8 mouse cellular contexts compared by ENCODE assay signal in the genomic region with DNA sequence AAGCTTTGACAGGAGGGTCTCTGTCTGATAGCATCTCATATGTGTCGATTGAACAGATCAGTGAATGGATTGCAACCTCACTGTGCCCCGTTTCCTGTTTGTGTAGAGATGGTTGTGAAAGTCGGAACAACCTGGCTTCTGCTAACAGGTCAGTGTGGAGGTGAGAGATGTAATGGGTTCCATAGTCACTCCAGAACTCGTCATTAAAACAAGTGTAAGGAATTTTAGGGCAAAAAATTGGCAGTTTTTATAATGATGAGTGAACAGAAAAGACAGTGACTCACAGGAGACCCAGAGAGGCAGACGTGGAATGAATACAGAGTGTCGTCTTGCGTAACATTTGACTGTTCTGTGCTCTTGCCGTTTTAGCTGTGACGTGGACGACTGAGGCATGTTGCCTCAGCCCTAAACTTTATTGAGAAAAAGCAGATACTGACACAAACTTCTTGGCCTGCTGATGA. TPM values are rescaled to one million over a fixed set of nuclear protein-coding genes. Genes with fewer than 3 reads are reported as not detected.
A peak's percentile ranks its signal among the peaks of the same experiment; 100 is the strongest.
DNase-seq lines count a peak whose midpoint lies in the region; ATAC-seq and TF ChIP-seq lines count a peak whose summit lies in the region.

No protein-coding gene starts in this region.

- intact Hi-C loops in gastrocnemius, adult 2 months (cut with DNase I): loop anchor here (5.0 kb wide), 1 partner anchor 73 kb away; the partner anchor contains the start of gene Pdhb
- intact Hi-C loops in gastrocnemius, postnatal 14 days (cut with DNase I; ENCODE audit: low total_unique reads): no loop called here

- H3K4me1 ChIP-seq in heart, embryonic 13.5 days: peaks cover 38% of the 10 kb centered on the region
- H3K4me1 ChIP-seq in lung, embryonic 14.5 days (ENCODE audit: insufficient read depth): peaks cover 9% of the 10 kb centered on the region

- no peaks in the 10 kb centered on the region for H3K9me3 ChIP-seq in heart, embryonic 13.5 days
- H3K9me3 ChIP-seq in lung, embryonic 14.5 days (ENCODE audit: low read depth, low read length): no peaks in the 10 kb centered on the region

- H3K27me3 ChIP-seq in heart, embryonic 13.5 days (replicated peaks): no peaks in the 10 kb centered on the region
- no peaks in the 10 kb centered on the region for H3K27me3 ChIP-seq in lung, embryonic 14.5 days (ENCODE audit: insufficient read depth, low read length)

- peaks cover 3% of the 10 kb centered on the region; the same call in 1 of the 2 replicates for H3K36me3 ChIP-seq in heart, embryonic 13.5 days
- 0 out of 2 replicates have a peak, but pooled peaks cover 3% of the 10 kb centered on the region for H3K36me3 ChIP-seq in lung, embryonic 14.5 days (ENCODE audit: insufficient read depth)

- H3K27ac ChIP-seq in gastrocnemius, adult 2 months: peak overlapping the region; percentile 94
- H3K27ac ChIP-seq in heart, embryonic 13.5 days (replicated peaks): no peak overlapping the region
- H3K27ac ChIP-seq in lung, embryonic 14.5 days (ENCODE audit: low read depth): no peak overlapping the region

- peak overlapping the region; percentile 81 for H3K4me2 ChIP-seq in heart, embryonic 13.5 days
- peak overlapping the region; percentile 74 for H3K4me2 ChIP-seq in lung, embryonic 14.5 days

- no peak for ATAC-seq in heart, embryonic 13.5 days (ENCODE audit: extremely low read depth, insufficient number of reproducible peaks, low FRiP score, low TSS enrichment)
- no peak for ATAC-seq in lung, embryonic 14.5 days (ENCODE audit: insufficient read depth)
- peak; percentile 74 for ATAC-seq in neutrophil, adult 5-6 weeks (ENCODE audit: extremely low read depth, insufficient number of reproducible peaks, low FRiP score, poor library complexity, severe bottlenecking)

- DNase-seq in gastrocnemius, adult 2 months: no peak
- no peak for DNase-seq in gastrocnemius, adult 8-10 months (ENCODE audit: low spot score in 2 of 2)
- peak; percentile 23 for DNase-seq in thymus, postnatal 4 days
- no peak for DNase-seq in thymus, postnatal 36 days
- DNase-seq in lung, embryonic 14.5 days: peak; percentile 34
- no peak for DNase-seq in gastrocnemius, postnatal 14 days

- peak overlapping the region; percentile 92 for H3K4me3 ChIP-seq in gastrocnemius, adult 2 months
- peak overlapping the region; percentile 91 for H3K4me3 ChIP-seq in heart, embryonic 13.5 days
- peak overlapping the region; percentile 87; the same call in 1 of the 2 replicates for H3K4me3 ChIP-seq in lung, embryonic 14.5 days (ENCODE audit: low read depth, low read length)

- peak overlapping the region; percentile 67; the same call in 1 of the 2 replicates for H3K9ac ChIP-seq in heart, embryonic 13.5 days
- H3K9ac ChIP-seq in lung, embryonic 14.5 days: no peak overlapping the region; the same call in 1 of the 2 replicates

- TF ChIP-seq CTCF in gastrocnemius, adult 2 months (IDR thresholded peaks at IDR 0.05): no peak
- no peak for TF ChIP-seq CTCF in lung, embryonic 14.5 days (IDR thresholded peaks at IDR 0.05; ENCODE audit: low read depth)

- 62% methylated on average over 10 of the region's 10 CpGs for WGBS in heart, embryonic 13.5 days
- WGBS in lung, embryonic 14.5 days: 40% methylated on average over 10 of the region's 10 CpGs

RNA-seq across cellular contexts. Expression of gene Pxk, which starts 1.6 kb away (rescaled TPM):
- 10 to 100 TPM; 12.4 to 12.7 TPM for total RNA-seq in gastrocnemius, adult 2 months (2021)
- total RNA-seq in gastrocnemius, adult 8-10 months (2022): 10 to 100 TPM; 11.4 to 14.9 (median 12.6) TPM
- 24.6 and 25.9 TPM in 2 replicates for polyA plus RNA-seq in heart, embryonic 13.5 days (2015; fragmentation: Nextera tagmentation; extraction: Ambion mirVana)
- 31.2 and 33.3 TPM in 2 replicates for polyA plus RNA-seq in lung, embryonic 14.5 days (2014; fragmentation: Nextera tagmentation; extraction: Ambion mirVana)
- 196 and 202 TPM in 2 replicates for total RNA-seq in neutrophil, adult 5-6 weeks (2017)
- total RNA-seq in gastrocnemius, postnatal 14 days (2021): 10 to 100 TPM; 11.4 to 11.6 TPM

RNA-seq across cellular contexts. Expression of gene Rpp14, which starts 19.4 kb away (rescaled TPM):
- 10 to 100 TPM; 24.2 to 31.5 TPM for total RNA-seq in gastrocnemius, adult 2 months (2021)
- total RNA-seq in gastrocnemius, adult 8-10 months (2022): 10 to 100 TPM; 31.3 to 35.1 (median 33.2) TPM
- polyA plus RNA-seq in heart, embryonic 13.5 days (2015; fragmentation: Nextera tagmentation; extraction: Ambion mirVana): 35.4 and 38.1 TPM in 2 replicates
- 51.4 and 60.1 TPM in 2 replicates for polyA plus RNA-seq in lung, embryonic 14.5 days (2014; fragmentation: Nextera tagmentation; extraction: Ambion mirVana)
- total RNA-seq in neutrophil, adult 5-6 weeks (2017): 21.5 and 35.6 TPM in 2 replicates
- 10 to 100 TPM; 18.7 to 21.1 TPM for total RNA-seq in gastrocnemius, postnatal 14 days (2021)

Comparison
In these comparisons a context has a peak if more than half of its experiments do, and no peak if none do; other contexts are left out.
1. DNase-seq: peak in thymus, postnatal 4 days (single experiment) and lung, embryonic 14.5 days (single experiment); none in gastrocnemius, adult 2 months (single experiment), gastrocnemius, adult 8-10 months (0 of 2), thymus, postnatal 36 days (0 of 2) and gastrocnemius, postnatal 14 days (single experiment).
2. RNA of gene Pxk, which starts 1.6 kb away (total RNA-seq): 196 to 202 TPM in neutrophil, adult 5-6 weeks; 11.4 to 14.9 TPM in gastrocnemius, adult 8-10 months, 12.4 to 12.7 TPM in gastrocnemius, adult 2 months and 11.4 to 11.6 TPM in gastrocnemius, postnatal 14 days; every median in the first group is over 10 times any median in the second.
3. Peak in every context shown above with its lines, with median percentiles within 50 percentile points of each other: H3K4me3 ChIP-seq.